Mouse (Mus musculus) liver, embryonic 14.5 days (tissue): ENCODE data around the gene A1cf. TPM values are rescaled to one million over a fixed set of nuclear protein-coding genes. Genes with fewer than 3 reads are reported as not detected.

Experiments
- ATAC-seq: fragments of 200-750 bp; cut with Nextera tagmentation; 2 replicates; pipeline ENCODE4 v1.8.0; 2017; ENCODE audit warnings: moderate number of reproducible peaks, mild to moderate bottlenecking, moderate library complexity; ENCODE audit not compliant: insufficient read depth
- DNase-seq, 3 experiments: peaks; one replicate each; pipeline ENCODE4 v3.0.0-alpha.2; 2012 to 2013; ENCODE audit warnings: low read depth in 3 of 3, low spot score in 3 of 3
- H3K27ac ChIP-seq: fragments of 300-500 bp; sonication (generic); 2 replicates; pipeline ENCODE4 v1.5.1; 2014; ENCODE audit warnings: moderate library complexity, mild to moderate bottlenecking, control low read depth, inconsistent platforms
- H3K27me3 ChIP-seq: fragments of 300-500 bp; sonication (generic); 2 replicates; pipeline ENCODE4 v1.6.1; 2014; ENCODE audit warnings: mild to moderate bottlenecking, low read length, moderate library complexity; ENCODE audit not compliant: control insufficient read depth, insufficient read depth
- H3K36me3 ChIP-seq: fragments of 300-500 bp; sonication (generic); replicated peaks from 2 replicates; pipeline ENCODE4 v1.6.1; 2014; ENCODE audit warnings: low read depth; ENCODE audit not compliant: control insufficient read depth, insufficient read depth
- H3K4me1 ChIP-seq, 2 experiments: fragments of 200-500 bp in 1 of 2; fragments of 300-500 bp in 1 of 2; sonication (generic) in 1 of 2; replicated peaks; 2 replicates each; pipeline ENCODE4 v1.6.1; 2012 to 2014; ENCODE audit warnings: antibody characterized with exemption in 1 of 2, inconsistent platforms in 1 of 2, low read length in 1 of 2; ENCODE audit not compliant: control insufficient read depth in 2 of 2, insufficient read depth in 2 of 2
- H3K4me2 ChIP-seq: fragments of 300-500 bp; sonication (generic); 2 replicates; pipeline ENCODE4 v1.6.1; 2014; ENCODE audit warnings: low read depth, mild to moderate bottlenecking, control low read depth, moderate library complexity
- H3K4me3 ChIP-seq, 2 experiments: fragments of 200-500 bp in 1 of 2; fragments of 300-500 bp in 1 of 2; sonication (generic) in 1 of 2; 2 replicates each; pipeline ENCODE4 v1.5.1; 2012 to 2014; ENCODE audit warnings: low read depth in 2 of 2, low read length in 2 of 2, mild to moderate bottlenecking in 2 of 2, control low read depth in 1 of 2, inconsistent platforms in 1 of 2, moderate library complexity in 1 of 2; ENCODE audit not compliant: insufficient read depth in 1 of 2
- H3K9ac ChIP-seq: fragments of 300-500 bp; sonication (generic); replicated peaks from 2 replicates; pipeline ENCODE4 v1.6.1; 2014; ENCODE audit warnings: mild to moderate bottlenecking, control low read depth, moderate library complexity
- H3K9me3 ChIP-seq: fragments of 300-500 bp; sonication (generic); 2 replicates; pipeline ENCODE4 v1.6.1; 2016; ENCODE audit warnings: low read length, mixed read lengths; ENCODE audit not compliant: control insufficient read depth
- CTCF ChIP-seq: IDR thresholded peaks from 2 replicates; pipeline ENCODE4 v1.5.1; 2016; ENCODE audit warnings: antibody characterized with exemption, low read depth, control low read depth
- EP300 ChIP-seq: IDR thresholded peaks from 2 replicates; pipeline ENCODE4 v1.6.1; 2016; ENCODE audit warnings: antibody characterized with exemption, low read depth
- WGBS: fragments of 180-500 bp; shearing (Covaris S2); extraction: QIAGEN DNeasy Blood & Tissue Kit; methylation state at CpG from one replicate; pipeline ENCODE4 v1.1.7; 2014; ENCODE audit not compliant: insufficient replicate concordance; 5-methylcytosine and 5-hydroxymethylcytosine counted together
- polyA plus RNA-seq, 2 experiments: library from polyadenylated mRNA; depleted of rRNA in 1 of 2; stranded (reverse) in 1 of 2; unstranded in 1 of 2; fragments of >200 nt; fragmentation: Nextera tagmentation in 1 of 2; extraction: Ambion mirVana in 1 of 2; gene quantifications; 2 replicates each; pipeline versions ENCODE4 v1.2.1 to v1.2.3; 2012 to 2014

The A1cf gene
- polyA plus RNA-seq, 2 experiments, result 3.4 to 6.3 TPM

DNA sequence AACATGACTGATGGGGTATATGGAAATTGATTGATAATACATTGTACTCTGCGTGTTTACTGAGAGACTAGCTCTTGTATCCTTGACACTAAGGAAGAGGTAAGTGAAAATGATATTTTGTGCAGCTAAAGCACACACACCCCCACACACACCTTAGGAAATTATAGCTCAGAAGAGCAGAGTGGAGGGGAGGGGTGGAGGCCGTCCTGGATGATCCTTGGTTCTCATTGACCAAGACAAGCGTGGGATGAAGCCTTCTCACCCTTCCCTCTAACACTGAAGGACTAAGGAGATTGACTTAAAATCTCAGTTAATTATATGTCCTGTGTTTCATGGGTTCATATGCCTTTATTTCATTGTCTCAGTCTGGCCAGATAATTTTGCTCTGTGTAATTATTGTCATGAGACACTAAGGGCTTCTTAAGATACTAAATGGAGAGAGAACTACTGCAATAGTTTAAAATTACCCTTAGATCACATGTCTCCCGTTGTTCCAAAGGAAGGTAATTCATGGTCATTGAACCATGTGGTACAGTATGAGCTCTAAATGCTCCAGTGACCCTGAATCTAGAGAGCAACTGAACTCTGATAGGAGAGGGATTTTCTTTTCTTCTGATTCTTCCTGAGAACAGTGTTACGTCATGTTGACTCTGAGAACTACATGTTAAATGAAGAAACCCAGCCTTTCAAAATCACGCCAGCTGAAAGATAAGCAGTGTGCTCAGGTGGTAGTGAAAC lies 55.2 kb downstream of the A1cf start:
- Histone ChIP-seq H3K27ac (no peak overlapping the region), H3K4me3 (no peak overlapping the region), H3K9ac (no peak overlapping the region), H3K4me1 (no peaks in the 10 kb centered on the region), H3K27me3 (no peaks in the 10 kb centered on the region), H3K36me3 (no peaks in the 10 kb centered on the region), H3K9me3 (no peaks in the 10 kb centered on the region), H3K4me2 (no peak overlapping the region)
- WGBS, result 67% methylated on average over 6 of the region's 6 CpGs
- no peak for TF ChIP-seq EP300
- no peak for TF ChIP-seq CTCF
- DNase-seq (no peak), ATAC-seq (no peak)

DNA sequence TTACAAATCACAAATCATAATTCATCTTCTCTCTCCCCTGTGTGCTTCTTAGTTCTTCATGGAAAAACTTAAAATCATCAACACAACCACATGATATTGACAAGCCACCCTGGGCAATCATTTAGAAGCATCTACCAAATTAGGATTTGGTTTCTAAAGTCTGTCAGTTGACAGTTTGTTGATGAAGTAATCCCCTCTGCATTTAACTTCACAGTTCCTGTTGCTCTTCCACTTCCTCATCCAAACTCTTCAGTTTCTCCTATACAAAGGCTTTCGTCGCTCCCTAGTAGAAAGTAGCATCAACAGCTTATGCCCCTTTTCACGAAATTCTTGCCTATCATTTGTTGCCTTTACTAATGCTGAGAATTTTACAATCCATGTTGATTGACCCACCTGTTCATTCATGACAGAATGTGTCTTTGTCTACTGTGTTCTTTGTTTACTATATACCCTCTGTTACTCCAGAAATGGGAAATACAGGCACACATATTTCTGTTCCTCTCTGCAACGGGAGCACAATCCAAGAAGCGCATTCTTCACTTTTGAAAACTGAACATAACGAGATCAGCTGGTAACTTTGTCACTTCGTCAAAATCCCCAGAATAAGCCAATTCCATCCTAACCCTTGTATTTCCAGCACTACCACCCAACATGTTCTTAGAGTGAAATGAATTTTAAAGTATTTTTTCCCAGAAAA lies 82.4 kb downstream of the A1cf start:
- H3K27me3 ChIP-seq, result no peaks in the 10 kb centered on the region
- ATAC-seq, result no peak
- H3K9me3 ChIP-seq, result no peaks in the 10 kb centered on the region
- DNase-seq, result no peak
- no peak overlapping the region for H3K4me3 ChIP-seq
- H3K4me2 ChIP-seq, result no peak overlapping the region
- no peak overlapping the region for H3K27ac ChIP-seq
- no peaks in the 10 kb centered on the region; a peak in 1 of 4 replicates for H3K4me1 ChIP-seq
- TF ChIP-seq EP300, result no peak
- H3K9ac ChIP-seq, result no peak overlapping the region
- no peaks in the 10 kb centered on the region for H3K36me3 ChIP-seq
- WGBS, result 31% methylated on average over 7 of the region's 7 CpGs

DNA sequence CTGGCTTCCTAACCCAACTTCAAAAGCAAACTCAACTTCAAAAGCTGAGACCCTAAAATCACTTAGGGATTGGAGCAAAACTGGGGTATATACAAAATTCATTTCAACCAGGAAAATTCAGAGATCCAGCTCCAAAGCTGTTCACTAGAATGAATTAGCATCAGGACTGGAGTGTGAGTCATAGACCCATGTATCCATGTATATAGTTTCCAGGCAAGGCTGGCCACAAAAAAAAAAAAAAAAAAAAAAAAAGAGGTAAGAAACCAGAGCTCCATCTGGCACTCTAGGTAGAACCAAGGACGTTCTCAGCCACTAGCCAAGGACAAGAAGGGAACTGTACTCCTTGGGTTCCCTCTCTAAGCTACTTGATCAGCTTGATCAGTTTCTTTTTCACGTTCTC lies 85.2 kb downstream of the A1cf start:
- DNase-seq, result no peak
- Histone ChIP-seq H3K36me3 (no peaks in the 10 kb centered on the region), H3K9me3 (no peaks in the 10 kb centered on the region), H3K27ac (no peak overlapping the region), H3K27me3 (no peaks in the 10 kb centered on the region), H3K4me3 (no peak overlapping the region), H3K4me1 (no peaks in the 10 kb centered on the region; a peak in 1 of 4 replicates), H3K4me2 (no peak overlapping the region), H3K9ac (no peak overlapping the region)
- 66% methylated on average over 2 of the region's 2 CpGs for WGBS
- no peak for TF ChIP-seq EP300
- TF ChIP-seq CTCF, result no peak
- no peak for ATAC-seq

DNA sequence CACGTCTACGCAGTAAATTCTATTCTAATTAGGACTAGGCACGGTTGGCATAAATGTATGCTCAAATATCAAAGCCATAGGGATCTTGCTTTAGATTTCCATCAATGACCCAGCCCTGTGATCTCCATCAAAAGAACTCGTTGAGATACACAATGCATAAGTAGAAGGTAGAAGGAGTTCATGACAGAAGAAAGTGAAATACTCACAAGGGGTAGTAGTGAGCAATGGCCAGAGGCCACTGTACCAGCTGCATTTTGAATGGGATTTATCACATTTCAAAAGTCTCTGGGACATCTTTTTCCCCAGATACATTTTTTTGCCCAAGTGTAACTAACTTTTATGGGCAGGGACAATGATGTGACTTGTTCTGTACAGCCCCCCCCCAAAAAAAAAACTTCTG lies 85.7 kb downstream of the A1cf start:
- TF ChIP-seq CTCF (no peak), EP300 (no peak)
- WGBS, result 66% methylated on average over 4 of the region's 4 CpGs
- no peaks in the 10 kb centered on the region; a peak in 1 of 4 replicates for H3K4me1 ChIP-seq
- no peak for ATAC-seq
- no peak for DNase-seq
- H3K27me3 ChIP-seq, result no peaks in the 10 kb centered on the region
- no peak overlapping the region for H3K9ac ChIP-seq
- no peak overlapping the region for H3K4me2 ChIP-seq
- H3K4me3 ChIP-seq, result no peak overlapping the region
- no peak overlapping the region for H3K27ac ChIP-seq
- H3K9me3 ChIP-seq, result no peaks in the 10 kb centered on the region
- no peaks in the 10 kb centered on the region for H3K36me3 ChIP-seq

DNA sequence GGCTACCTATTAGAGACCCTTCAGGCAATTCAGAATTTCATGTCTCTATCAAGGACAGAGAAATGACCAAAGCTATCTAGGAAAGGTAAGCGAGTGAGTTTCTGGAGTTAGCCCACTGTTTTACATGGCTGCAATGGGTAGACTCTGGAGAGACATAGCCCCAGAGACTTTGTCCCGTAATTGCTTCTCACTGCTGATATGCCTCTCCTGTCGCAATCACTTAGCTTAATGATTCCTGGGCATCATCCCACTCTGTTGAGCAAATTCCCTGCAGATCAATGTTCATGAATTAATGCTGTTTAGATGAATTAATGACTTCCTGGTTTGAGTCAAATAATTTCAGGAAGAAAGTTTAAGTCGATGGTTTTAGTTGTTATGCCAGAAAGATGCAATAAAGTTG lies 86.1 kb downstream of the A1cf start:
- Histone ChIP-seq H3K4me3 (no peak overlapping the region), H3K9me3 (no peaks in the 10 kb centered on the region), H3K27ac (no peak overlapping the region), H3K4me1 (no peaks in the 10 kb centered on the region; a peak in 1 of 4 replicates), H3K9ac (no peak overlapping the region), H3K36me3 (no peaks in the 10 kb centered on the region), H3K27me3 (no peaks in the 10 kb centered on the region), H3K4me2 (no peak overlapping the region)
- TF ChIP-seq EP300 (no peak), CTCF (no peak)
- ATAC-seq (no peak), DNase-seq (no peak)
- 64% methylated on average over 4 of the region's 4 CpGs for WGBS
